Mouse (Mus musculus): ENCODE results near the gene Myo18b. TPM values are rescaled to one million over a fixed set of nuclear protein-coding genes. Genes with fewer than 3 reads are reported as not detected.

The Myo18b gene
- polyA plus RNA-seq, 1 experiment from 2014 or later = 0.14 TPM

DNA sequence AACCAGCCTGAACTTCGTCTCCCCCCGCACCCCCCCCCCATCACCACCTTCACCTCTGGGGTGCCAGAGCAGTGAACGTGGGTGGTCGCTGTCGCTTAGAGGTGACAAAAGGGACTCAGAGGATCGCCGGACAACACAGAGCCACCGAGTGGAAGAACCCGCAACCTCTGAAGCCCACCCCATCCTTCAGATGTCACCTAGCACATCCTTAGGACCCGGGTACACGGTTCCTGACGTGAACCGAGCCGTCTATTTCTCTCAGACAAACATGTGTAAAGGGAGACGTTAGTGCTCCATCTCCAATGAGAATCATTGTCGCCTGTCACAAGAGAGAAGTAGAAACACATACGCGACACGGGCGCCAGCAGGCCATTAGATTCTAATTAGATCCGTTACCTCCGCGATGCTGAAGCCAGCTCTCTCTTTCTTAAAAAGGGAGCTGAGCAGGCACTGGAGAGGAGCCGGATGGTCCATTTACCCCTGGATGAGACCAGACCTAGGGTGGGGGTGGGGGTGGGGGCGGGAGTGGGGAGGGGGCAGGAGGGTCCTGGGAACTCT is 48.1 kb downstream of the Myo18b start:
- DNase-seq (ENCODE audit: low spot score) (peak; percentile 8), ATAC-seq (replicated peaks; ENCODE audit: insufficient number of reproducible peaks, low FRiP score, low TSS enrichment, low read depth) (no peak)
- H3K4me3 ChIP-seq (ENCODE audit: low read depth, low read length) = no peak overlapping the region

DNA sequence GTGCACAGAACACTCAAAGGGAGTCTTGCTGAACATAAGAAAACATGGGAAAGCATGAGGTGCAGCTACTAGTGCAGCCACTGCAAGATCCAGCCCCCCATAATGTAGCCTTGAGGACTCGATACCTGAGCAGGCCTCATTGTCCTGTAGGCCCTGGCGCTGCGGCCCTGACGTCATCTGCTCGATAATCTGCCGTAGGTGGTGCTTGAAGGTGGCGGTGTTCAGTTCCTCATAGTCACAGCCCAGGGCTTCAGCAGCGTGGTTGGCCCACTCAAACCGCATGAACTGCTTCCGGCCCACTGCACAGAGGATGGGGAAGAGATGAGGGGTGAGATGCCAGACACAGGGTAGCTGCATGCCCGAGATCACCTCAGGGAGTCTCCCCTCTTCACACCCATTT is 50.0 kb downstream of the Myo18b start:
- no peak for ATAC-seq (replicated peaks; ENCODE audit: insufficient number of reproducible peaks, low FRiP score, low TSS enrichment, low read depth)
- Histone ChIP-seq H3K9ac (replicated peaks; ENCODE audit: low read length) (no peak overlapping the region), H3K4me1 (ENCODE audit: control insufficient read depth, insufficient read depth, low read length) (no peaks in the 10 kb centered on the region; the same call in 1 of the 2 replicates), H3K36me3 (replicated peaks; ENCODE audit: control insufficient read depth, insufficient read depth, low read depth, low read length) (no peaks in the 10 kb centered on the region), H3K27ac (replicated peaks; ENCODE audit: low read depth, low read length) (no peak overlapping the region), H3K9me3 (replicated peaks; ENCODE audit: control insufficient read depth, low read length) (no peaks in the 10 kb centered on the region), H3K4me2 (ENCODE audit: low read depth, low read length) (no peak overlapping the region), H3K27me3 (ENCODE audit: control insufficient read depth, insufficient read depth, low read length) (no peaks in the 10 kb centered on the region), H3K4me3 (ENCODE audit: low read depth, low read length) (no peak overlapping the region)
- 81% methylated on average over 11 of the region's 11 CpGs for WGBS
- DNase-seq (ENCODE audit: low spot score) = no peak

More for the DNA sequence above, 48.1 kb downstream of the Myo18b start:
- Histone ChIP-seq H3K9ac (replicated peaks; ENCODE audit: low read length) (no peak overlapping the region), H3K4me2 (ENCODE audit: low read depth, low read length) (peak overlapping the region; percentile 3), H3K36me3 (replicated peaks; ENCODE audit: control insufficient read depth, insufficient read depth, low read depth, low read length) (no peaks in the 10 kb centered on the region), H3K9me3 (replicated peaks; ENCODE audit: control insufficient read depth, low read length) (no peaks in the 10 kb centered on the region), H3K27ac (replicated peaks; ENCODE audit: low read depth, low read length) (no peak overlapping the region), H3K4me1 (ENCODE audit: control insufficient read depth, insufficient read depth, low read length) (no peaks in the 10 kb centered on the region; the same call in 1 of the 2 replicates), H3K27me3 (ENCODE audit: control insufficient read depth, insufficient read depth, low read length) (no peaks in the 10 kb centered on the region)
- 9% methylated on average over 25 of the region's 25 CpGs for WGBS

DNA sequence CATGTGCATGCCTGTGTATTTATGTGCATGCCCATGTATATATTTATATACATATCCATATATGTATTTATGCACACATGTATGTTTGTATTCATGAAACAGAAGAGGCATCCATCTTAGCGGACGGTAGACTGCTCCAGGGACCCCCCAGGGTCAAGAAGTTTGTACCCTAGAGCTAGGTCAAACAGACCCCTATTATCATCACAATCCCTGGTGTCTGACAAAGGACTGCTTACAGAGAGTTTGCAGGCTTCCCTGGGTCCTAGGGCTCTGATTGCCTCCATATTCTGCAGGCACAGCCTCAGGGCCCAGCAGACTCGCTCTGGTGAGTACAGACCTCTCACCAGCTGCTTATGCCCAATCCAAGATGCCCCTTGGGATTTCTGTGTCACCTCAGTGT is 51.7 kb downstream of the Myo18b start:
- Histone ChIP-seq H3K27me3 (ENCODE audit: control insufficient read depth, insufficient read depth, low read length) (no peaks in the 10 kb centered on the region), H3K9ac (replicated peaks; ENCODE audit: low read length) (no peak overlapping the region), H3K27ac (replicated peaks; ENCODE audit: low read depth, low read length) (no peak overlapping the region), H3K4me2 (ENCODE audit: low read depth, low read length) (no peak overlapping the region), H3K4me1 (ENCODE audit: control insufficient read depth, insufficient read depth, low read length) (no peaks in the 10 kb centered on the region; the same call in 1 of the 2 replicates), H3K9me3 (replicated peaks; ENCODE audit: control insufficient read depth, low read length) (no peaks in the 10 kb centered on the region), H3K4me3 (ENCODE audit: low read depth, low read length) (no peak overlapping the region), H3K36me3 (replicated peaks; ENCODE audit: control insufficient read depth, insufficient read depth, low read depth, low read length) (no peaks in the 10 kb centered on the region)
- DNase-seq (ENCODE audit: low spot score) = no peak
- 53% methylated on average over 3 of the region's 3 CpGs for WGBS
- ATAC-seq (replicated peaks; ENCODE audit: insufficient number of reproducible peaks, low FRiP score, low TSS enrichment, low read depth) = no peak

DNA sequence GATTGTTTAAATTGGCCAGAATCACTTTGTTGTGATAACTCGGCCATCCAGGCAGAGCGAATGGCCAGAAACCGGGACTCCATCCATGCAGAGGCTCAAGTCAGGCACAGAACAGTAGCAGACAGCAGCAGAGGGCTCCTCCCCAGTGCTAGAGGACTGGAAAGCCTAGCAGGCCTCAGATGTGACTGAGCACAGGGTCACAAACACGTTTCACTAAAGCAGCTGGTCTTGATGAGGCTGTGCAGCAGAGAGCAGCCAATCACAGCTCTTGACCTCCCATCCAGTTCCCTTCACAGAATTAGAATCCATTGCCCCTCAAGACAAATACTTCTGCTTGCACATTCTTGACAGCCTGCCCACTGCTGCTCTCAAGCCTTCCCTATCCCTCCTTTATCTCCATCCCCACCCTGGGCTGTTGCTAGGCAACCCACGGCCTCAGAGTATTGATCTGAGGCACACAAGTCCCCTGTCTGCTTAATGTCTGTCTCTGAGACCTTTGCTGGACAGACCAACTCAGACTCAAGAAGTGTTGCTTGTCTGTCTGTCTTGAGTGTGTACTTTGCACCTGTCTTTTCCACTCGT is 52.4 kb downstream of the Myo18b start:
- Histone ChIP-seq H3K4me2 (ENCODE audit: low read depth, low read length) (no peak overlapping the region), H3K4me3 (ENCODE audit: low read depth, low read length) (no peak overlapping the region), H3K9me3 (replicated peaks; ENCODE audit: control insufficient read depth, low read length) (no peaks in the 10 kb centered on the region), H3K9ac (replicated peaks; ENCODE audit: low read length) (no peak overlapping the region), H3K4me1 (ENCODE audit: control insufficient read depth, insufficient read depth, low read length) (no peaks in the 10 kb centered on the region; the same call in 1 of the 2 replicates), H3K36me3 (replicated peaks; ENCODE audit: control insufficient read depth, insufficient read depth, low read depth, low read length) (no peaks in the 10 kb centered on the region), H3K27ac (replicated peaks; ENCODE audit: low read depth, low read length) (no peak overlapping the region), H3K27me3 (ENCODE audit: control insufficient read depth, insufficient read depth, low read length) (no peaks in the 10 kb centered on the region)
- peak; percentile 53; the same call in 1 of the 2 replicates for ATAC-seq (replicated peaks; ENCODE audit: insufficient number of reproducible peaks, low FRiP score, low TSS enrichment, low read depth)
- WGBS = 45% methylated on average over 6 of the region's 6 CpGs
- DNase-seq (ENCODE audit: low spot score) = peak; percentile 25

DNA sequence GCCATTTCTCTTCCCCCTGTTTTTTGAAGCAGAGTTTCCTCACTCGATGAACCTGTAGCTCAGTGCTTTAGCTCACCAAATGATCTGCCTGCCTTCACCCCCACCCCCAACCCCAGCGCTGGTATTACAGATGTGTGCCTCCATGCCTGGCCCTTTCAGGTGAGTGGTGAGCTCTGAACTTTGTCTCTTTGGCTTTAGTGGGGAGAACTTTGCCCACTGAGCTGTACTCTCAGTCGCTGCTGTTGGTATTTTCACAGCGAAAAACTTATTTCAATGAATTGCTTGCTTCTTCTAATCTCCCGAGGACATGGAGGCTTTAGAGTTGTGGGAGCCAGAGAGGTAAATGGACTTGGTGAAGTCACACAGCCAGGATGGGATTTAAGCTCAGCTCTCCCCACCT is 53.5 kb downstream of the Myo18b start:
- no peaks in the 10 kb centered on the region for H3K9me3 ChIP-seq (replicated peaks; ENCODE audit: control insufficient read depth, low read length)
- WGBS = 87% methylated on average over 5 of the region's 5 CpGs
- no peak overlapping the region for H3K27ac ChIP-seq (replicated peaks; ENCODE audit: low read depth, low read length)
- H3K4me2 ChIP-seq (ENCODE audit: low read depth, low read length) = no peak overlapping the region
- DNase-seq (ENCODE audit: low spot score) (no peak), ATAC-seq (replicated peaks; ENCODE audit: insufficient number of reproducible peaks, low FRiP score, low TSS enrichment, low read depth) (no peak)
- H3K36me3 ChIP-seq (replicated peaks; ENCODE audit: control insufficient read depth, insufficient read depth, low read depth, low read length) = no peaks in the 10 kb centered on the region
- H3K4me3 ChIP-seq (ENCODE audit: low read depth, low read length) = no peak overlapping the region
- no peak overlapping the region for H3K9ac ChIP-seq (replicated peaks; ENCODE audit: low read length)
- no peaks in the 10 kb centered on the region for H3K4me1 ChIP-seq (ENCODE audit: control insufficient read depth, insufficient read depth, low read length)
- no peaks in the 10 kb centered on the region for H3K27me3 ChIP-seq (ENCODE audit: control insufficient read depth, insufficient read depth, low read length)

DNA sequence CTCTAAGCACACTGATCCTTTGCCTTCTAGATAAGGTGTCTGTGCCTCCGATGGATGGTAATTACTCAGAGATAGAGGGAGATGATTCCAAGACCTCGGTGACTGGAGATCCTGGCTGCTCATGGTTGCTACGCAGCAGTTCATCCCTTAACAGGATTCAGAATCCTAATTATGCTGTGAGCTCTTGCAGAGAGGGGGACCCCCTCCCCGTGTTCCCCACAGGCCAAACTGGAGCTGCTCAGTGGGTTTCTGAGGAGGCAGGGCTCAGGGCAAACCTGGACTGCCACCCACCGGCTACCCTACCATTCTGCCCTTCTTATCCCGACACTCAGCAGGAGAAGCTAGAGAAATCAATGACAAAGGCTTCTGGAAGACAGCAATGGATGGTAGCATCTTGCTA is 54.3 kb downstream of the Myo18b start:
- H3K27ac ChIP-seq (replicated peaks; ENCODE audit: low read depth, low read length) = no peak overlapping the region

DNA sequence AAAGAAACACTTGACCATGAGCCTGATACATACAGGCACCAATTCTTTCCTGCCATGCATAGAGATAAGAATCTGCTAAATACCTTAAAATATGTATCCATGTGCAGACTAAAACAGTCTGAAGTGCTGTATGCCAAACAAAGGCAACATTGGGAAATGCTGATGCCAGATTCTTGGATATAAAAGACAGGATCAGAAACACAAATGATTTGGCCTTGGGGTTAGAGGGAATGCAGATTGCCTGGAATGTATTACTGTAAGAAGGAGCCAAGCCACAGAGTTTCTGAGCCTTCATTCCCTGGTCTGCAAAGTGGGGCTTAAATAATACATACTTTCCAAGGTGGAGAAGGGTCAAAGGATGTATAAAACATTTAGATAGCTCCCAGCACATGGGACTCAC is 61.3 kb downstream of the Myo18b start:
- Histone ChIP-seq H3K27ac (replicated peaks; ENCODE audit: low read depth, low read length) (no peak overlapping the region), H3K9me3 (replicated peaks; ENCODE audit: control insufficient read depth, low read length) (no peaks in the 10 kb centered on the region), H3K4me3 (ENCODE audit: low read depth, low read length) (no peak overlapping the region), H3K9ac (replicated peaks; ENCODE audit: low read length) (no peak overlapping the region), H3K4me2 (ENCODE audit: low read depth, low read length) (no peak overlapping the region), H3K4me1 (ENCODE audit: control insufficient read depth, insufficient read depth, low read length) (no peaks in the 10 kb centered on the region), H3K36me3 (replicated peaks; ENCODE audit: control insufficient read depth, insufficient read depth, low read depth, low read length) (no peaks in the 10 kb centered on the region), H3K27me3 (ENCODE audit: control insufficient read depth, insufficient read depth, low read length) (no peaks in the 10 kb centered on the region)
- DNase-seq (ENCODE audit: low spot score) = no peak
- ATAC-seq (replicated peaks; ENCODE audit: insufficient number of reproducible peaks, low FRiP score, low TSS enrichment, low read depth) = no peak

More for the DNA sequence above, 54.3 kb downstream of the Myo18b start:
- Histone ChIP-seq H3K9me3 (replicated peaks; ENCODE audit: control insufficient read depth, low read length) (no peaks in the 10 kb centered on the region), H3K9ac (replicated peaks; ENCODE audit: low read length) (no peak overlapping the region), H3K36me3 (replicated peaks; ENCODE audit: control insufficient read depth, insufficient read depth, low read depth, low read length) (no peaks in the 10 kb centered on the region), H3K4me3 (ENCODE audit: low read depth, low read length) (no peak overlapping the region), H3K4me2 (ENCODE audit: low read depth, low read length) (no peak overlapping the region), H3K27me3 (ENCODE audit: control insufficient read depth, insufficient read depth, low read length) (no peaks in the 10 kb centered on the region), H3K4me1 (ENCODE audit: control insufficient read depth, insufficient read depth, low read length) (no peaks in the 10 kb centered on the region)
- ATAC-seq (replicated peaks; ENCODE audit: insufficient number of reproducible peaks, low FRiP score, low TSS enrichment, low read depth) = no peak
- WGBS = 49% methylated on average over 6 of the region's 6 CpGs
- DNase-seq (ENCODE audit: low spot score) = no peak

DNA sequence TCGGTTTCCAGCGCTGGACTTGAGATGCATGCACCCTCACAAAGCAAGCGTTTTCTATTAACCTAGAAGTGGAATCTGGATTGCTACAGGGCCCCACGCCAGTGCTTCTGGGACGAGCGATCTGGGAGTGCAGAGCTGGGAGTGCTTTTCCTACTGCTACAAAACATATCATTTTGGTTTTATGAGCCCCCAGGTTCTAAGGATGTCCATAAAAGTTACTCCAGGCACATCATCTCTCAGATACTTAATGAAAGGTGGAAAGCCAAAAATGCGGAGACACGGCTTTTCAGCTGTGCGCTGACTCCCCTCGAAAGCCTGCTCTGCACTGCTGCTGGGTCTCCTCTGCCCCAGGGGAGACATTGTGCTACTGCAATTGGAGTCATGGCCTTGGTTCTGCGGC is 62.3 kb downstream of the Myo18b start:
- DNase-seq (ENCODE audit: low spot score) = no peak
- ATAC-seq (replicated peaks; ENCODE audit: insufficient number of reproducible peaks, low FRiP score, low TSS enrichment, low read depth) = no peak
- Histone ChIP-seq H3K27me3 (ENCODE audit: control insufficient read depth, insufficient read depth, low read length) (no peaks in the 10 kb centered on the region), H3K4me1 (ENCODE audit: control insufficient read depth, insufficient read depth, low read length) (no peaks in the 10 kb centered on the region), H3K27ac (replicated peaks; ENCODE audit: low read depth, low read length) (no peak overlapping the region), H3K9ac (replicated peaks; ENCODE audit: low read length) (no peak overlapping the region), H3K4me2 (ENCODE audit: low read depth, low read length) (no peak overlapping the region), H3K36me3 (replicated peaks; ENCODE audit: control insufficient read depth, insufficient read depth, low read depth, low read length) (no peaks in the 10 kb centered on the region), H3K4me3 (ENCODE audit: low read depth, low read length) (no peak overlapping the region), H3K9me3 (replicated peaks; ENCODE audit: control insufficient read depth, low read length) (no peaks in the 10 kb centered on the region)
- 73% methylated on average over 11 of the region's 11 CpGs for WGBS

Measured in embryonic facial prominence, embryonic 11.5 days (tissue).